Mouse (Mus musculus) heart, embryonic 11.5 days (tissue): Measurements from ENCODE around the gene Odf3. TPM values are rescaled to one million over a fixed set of nuclear protein-coding genes. Genes with fewer than 3 reads are reported as not detected.

Experiments used
- ATAC-seq: fragments of 200-750 bp; cut with Nextera tagmentation; replicated peaks from 2 replicates; pipeline ENCODE4 v1.8.0; 2017; ENCODE audit warnings: moderate library complexity; ENCODE audit not compliant: insufficient number of reproducible peaks, low FRiP score, low TSS enrichment
- H3K27ac ChIP-seq: fragments of 300-500 bp; sonication (generic); 2 replicates; pipeline ENCODE4 v1.5.1; 2014; ENCODE audit warnings: mild to moderate bottlenecking, low read depth, low read length
- H3K27me3 ChIP-seq: fragments of 300-500 bp; sonication (generic); 2 replicates; pipeline ENCODE4 v1.6.1; 2014; ENCODE audit warnings: mild to moderate bottlenecking, low read length, mixed read lengths; ENCODE audit not compliant: control insufficient read depth, insufficient read depth
- H3K36me3 ChIP-seq: fragments of 300-500 bp; sonication (generic); 2 replicates; pipeline ENCODE4 v1.6.1; 2014; ENCODE audit warnings: mild to moderate bottlenecking, low read length, moderate library complexity, mixed read lengths; ENCODE audit not compliant: control insufficient read depth, insufficient read depth
- H3K4me1 ChIP-seq: fragments of 300-500 bp; sonication (generic); 2 replicates; pipeline ENCODE4 v1.6.1; 2014; ENCODE audit warnings: low read length; ENCODE audit not compliant: control insufficient read depth, insufficient read depth
- H3K4me2 ChIP-seq: fragments of 300-500 bp; sonication (generic); 2 replicates; pipeline ENCODE4 v1.6.1; 2014; ENCODE audit warnings: mild to moderate bottlenecking, moderate library complexity
- H3K4me3 ChIP-seq: fragments of 300-500 bp; sonication (generic); 2 replicates; pipeline ENCODE4 v1.5.1; 2014; ENCODE audit warnings: low read depth, low read length
- H3K9ac ChIP-seq: fragments of 300-500 bp; sonication (generic); 2 replicates; pipeline ENCODE4 v1.6.1; 2014; ENCODE audit warnings: mild to moderate bottlenecking, low read depth, low read length, moderate library complexity
- H3K9me3 ChIP-seq: fragments of 300-500 bp; sonication (generic); replicated peaks from 2 replicates; pipeline ENCODE4 v1.6.1; 2016; ENCODE audit warnings: low read length; ENCODE audit not compliant: control insufficient read depth
- WGBS: fragments of 180-500 bp; shearing (Covaris S2); extraction: QIAGEN DNeasy Blood & Tissue Kit; methylation state at CpG from one replicate; pipeline ENCODE4 v1.1.7; 2014; ENCODE audit not compliant: insufficient replicate concordance; 5-methylcytosine and 5-hydroxymethylcytosine counted together
- polyA plus RNA-seq: library from polyadenylated mRNA; unstranded; fragments of >200 nt; fragmentation: Nextera tagmentation; extraction: Ambion mirVana; gene quantifications from 2 replicates; pipeline ENCODE4 v1.2.1, GENCODE M21; 2014

The Odf3 gene
- polyA plus RNA-seq, 1 experiment from 2014 or later, result not detected

GRCm38 (mm10) chr7:140821653-140822329, 25.8 kb upstream of the Odf3 start, which contains the start of gene Zfp941:
TSS of gene Zfp941 (minus strand) at chr7:140822178.
- no peaks in the 10 kb centered on the region for H3K9me3 ChIP-seq
- peak; percentile 49; the same call in 1 of the 2 replicates for ATAC-seq
- no peaks in the 10 kb centered on the region for H3K27me3 ChIP-seq
- peak within 1 kb of the TSS; percentile 55 for H3K4me3 ChIP-seq
- H3K27ac ChIP-seq, result no peak within 1 kb of the TSS
- no peaks in the 10 kb centered on the region for H3K4me1 ChIP-seq
- no peaks in the 10 kb centered on the region for H3K36me3 ChIP-seq
- peak within 1 kb of the TSS; percentile 65 for H3K9ac ChIP-seq
- peak within 1 kb of the TSS; percentile 84 for H3K4me2 ChIP-seq
- WGBS, result 4% methylated on average over 21 of the region's 21 CpGs

DNA sequence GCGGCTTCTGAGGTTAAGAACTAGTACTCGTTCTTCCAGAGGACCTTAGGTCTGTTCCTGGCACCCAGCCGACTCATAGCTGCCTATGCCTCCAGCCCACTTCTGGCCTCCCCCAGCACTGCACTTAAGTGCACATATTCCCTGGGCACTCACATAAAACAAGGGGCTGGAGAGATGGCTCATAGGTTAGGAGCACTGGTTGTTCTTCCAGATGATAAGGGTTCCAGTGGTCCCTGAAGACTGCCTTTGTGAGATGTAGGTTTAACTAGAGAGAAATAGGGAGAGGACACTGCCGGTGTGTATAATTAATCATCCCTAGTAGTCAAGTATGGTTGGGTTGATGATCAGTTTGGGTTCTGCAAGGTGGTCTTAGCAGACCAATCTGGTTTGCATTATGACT, 24.9 kb upstream of the Odf3 start:
- Histone ChIP-seq H3K27me3 (no peaks in the 10 kb centered on the region), H3K4me3 (no peak overlapping the region), H3K4me2 (no peak overlapping the region), H3K36me3 (no peaks in the 10 kb centered on the region), H3K9me3 (no peaks in the 10 kb centered on the region), H3K9ac (no peak overlapping the region), H3K4me1 (no peaks in the 10 kb centered on the region), H3K27ac (no peak overlapping the region)
- no peak for ATAC-seq
- 88% methylated on average over 4 of the region's 4 CpGs for WGBS

- Histone ChIP-seq H3K4me1 (no peaks in the 10 kb centered on the region), H3K27ac (no peak overlapping the region), H3K4me2 (no peak overlapping the region), H3K4me3 (no peak overlapping the region), H3K9ac (no peak overlapping the region), H3K36me3 (no peaks in the 10 kb centered on the region), H3K9me3 (no peaks in the 10 kb centered on the region), H3K27me3 (no peaks in the 10 kb centered on the region; the same call in 1 of the 2 replicates)
- 23% methylated on average over 8 of the region's 8 CpGs for WGBS
- no peak for ATAC-seq
These were observed 19.3 kb upstream of the Odf3 start for GRCm38 (mm10) chr7:140828171-140828881.

DNA sequence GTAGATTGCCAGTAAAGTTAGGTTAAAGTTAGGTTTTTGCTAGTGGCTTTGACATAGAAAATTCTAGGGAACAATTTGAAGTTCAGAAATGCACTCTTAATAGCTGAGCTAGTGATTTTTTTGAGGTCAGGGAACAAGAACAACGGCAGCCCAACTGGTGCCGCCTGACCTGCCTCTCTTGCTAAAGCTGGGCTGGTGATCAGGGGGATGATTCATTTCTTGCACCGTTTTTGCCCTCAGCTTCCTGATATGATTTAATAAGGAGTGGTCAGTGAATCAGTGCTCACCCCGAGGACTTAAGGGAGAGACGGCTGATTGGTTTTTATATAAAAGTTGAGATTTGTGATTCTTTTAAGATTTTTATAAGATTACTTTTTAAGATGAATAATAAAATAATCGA, 16.2 kb upstream of the Odf3 start:
- Histone ChIP-seq H3K4me3 (no peak overlapping the region), H3K36me3 (no peaks in the 10 kb centered on the region), H3K9me3 (no peaks in the 10 kb centered on the region), H3K9ac (no peak overlapping the region), H3K27me3 (peaks cover 7% of the 10 kb centered on the region), H3K4me2 (no peak overlapping the region), H3K4me1 (no peaks in the 10 kb centered on the region), H3K27ac (no peak overlapping the region)
- ATAC-seq, result no peak
- 65% methylated on average over 6 of the region's 6 CpGs for WGBS

DNA sequence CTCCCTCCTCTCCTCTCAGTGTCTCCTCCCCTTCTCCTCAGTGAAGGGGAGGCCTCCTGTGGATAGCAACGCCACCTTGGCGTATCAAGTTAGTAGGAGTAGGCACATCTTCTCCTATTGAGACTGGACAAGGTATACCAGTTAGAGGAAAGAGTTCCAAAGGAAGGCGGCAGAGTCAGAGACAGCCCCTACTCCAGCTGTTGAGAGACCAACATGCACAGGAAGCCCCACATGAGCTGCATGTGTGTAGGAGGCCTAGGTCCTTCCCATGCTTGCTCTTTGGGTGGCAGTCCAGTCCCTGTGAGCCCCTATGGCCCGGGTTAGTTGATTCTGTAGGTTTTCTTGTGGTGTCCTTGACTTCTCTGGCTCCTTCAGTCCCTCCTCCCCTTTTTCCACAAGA, 14.3 kb upstream of the Odf3 start:
- H3K27ac ChIP-seq, result no peak overlapping the region
- no peak overlapping the region for H3K4me3 ChIP-seq
- WGBS, result 71% methylated on average over 4 of the region's 4 CpGs
- peaks cover 10% of the 10 kb centered on the region for H3K27me3 ChIP-seq
- ATAC-seq, result no peak
- H3K9me3 ChIP-seq, result no peaks in the 10 kb centered on the region
- H3K9ac ChIP-seq, result no peak overlapping the region
- H3K4me1 ChIP-seq, result no peaks in the 10 kb centered on the region
- no peak overlapping the region for H3K4me2 ChIP-seq
- no peaks in the 10 kb centered on the region for H3K36me3 ChIP-seq

DNA sequence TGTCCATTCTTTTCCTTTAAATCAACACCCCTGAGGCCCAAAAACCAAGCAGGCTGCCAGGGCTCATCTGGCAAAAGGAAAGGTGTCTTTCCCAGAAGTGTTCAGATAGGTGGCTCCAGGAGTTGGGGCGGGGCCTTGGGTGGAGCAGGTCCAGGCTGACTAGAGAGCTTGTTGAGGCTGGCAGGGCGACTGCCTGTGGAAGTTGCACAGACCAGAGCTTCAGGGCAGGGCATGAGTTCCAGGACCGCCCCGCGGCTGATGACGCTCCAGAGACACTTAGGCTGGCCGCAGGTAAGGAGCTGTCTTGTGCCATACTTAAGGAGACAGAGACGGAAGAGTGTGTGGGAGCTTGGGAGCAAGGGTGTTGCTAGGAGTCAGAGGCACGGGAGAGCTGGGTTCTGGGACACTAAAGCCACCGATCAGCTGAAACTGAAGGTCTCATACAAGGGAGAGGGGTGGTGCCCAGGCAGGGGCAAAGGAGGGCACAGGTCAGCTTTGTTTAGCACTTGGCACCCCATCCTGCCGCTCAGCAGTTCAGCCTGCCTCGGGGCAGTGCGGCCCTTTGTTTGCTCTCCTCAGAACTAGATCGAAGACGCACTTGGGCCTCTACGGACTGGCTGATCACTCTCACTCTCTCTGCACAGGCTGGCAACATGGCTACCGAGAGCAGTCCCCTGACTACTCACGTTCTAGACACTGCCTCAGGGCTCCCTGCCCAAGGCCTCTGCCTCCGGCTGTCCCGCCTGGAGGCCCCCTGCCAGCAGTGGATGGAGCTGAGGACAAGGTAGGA, 12.4 kb upstream of the Odf3 start, which contains the start of gene Urah:
TSS of gene Urah (plus strand) at position 51 of the 790 bp plus-strand sequence.
- Histone ChIP-seq H3K9ac (no peak within 1 kb of the TSS), H3K27me3 (peaks cover 21% of the 10 kb centered on the region), H3K4me3 (no peak within 1 kb of the TSS), H3K9me3 (no peaks in the 10 kb centered on the region), H3K4me1 (no peaks in the 10 kb centered on the region), H3K4me2 (no peak within 1 kb of the TSS), H3K36me3 (no peaks in the 10 kb centered on the region), H3K27ac (no peak within 1 kb of the TSS)
- ATAC-seq, result no peak
- WGBS, result 40% methylated on average over 20 of the region's 20 CpGs

GRCm38 (mm10) chr7:140835758-140836087, 11.9 kb upstream of the Odf3 start:
- Histone ChIP-seq H3K9ac (no peak overlapping the region), H3K36me3 (no peaks in the 10 kb centered on the region), H3K27ac (no peak overlapping the region), H3K4me2 (no peak overlapping the region), H3K4me3 (no peak overlapping the region), H3K9me3 (no peaks in the 10 kb centered on the region), H3K4me1 (no peaks in the 10 kb centered on the region), H3K27me3 (peaks cover 23% of the 10 kb centered on the region)
- 75% methylated on average over 2 of the region's 2 CpGs for WGBS
- no peak for ATAC-seq

GRCm38 (mm10) chr7:140836243-140837115, 11.1 kb upstream of the Odf3 start:
- Histone ChIP-seq H3K4me1 (no peaks in the 10 kb centered on the region), H3K4me2 (no peak overlapping the region), H3K4me3 (no peak overlapping the region), H3K27me3 (peaks cover 31% of the 10 kb centered on the region), H3K9me3 (no peaks in the 10 kb centered on the region), H3K27ac (no peak overlapping the region), H3K36me3 (no peaks in the 10 kb centered on the region), H3K9ac (no peak overlapping the region)
- WGBS, result 65% methylated on average over 9 of the region's 9 CpGs
- no peak for ATAC-seq
